Mouse (Mus musculus): ENCODE data around the gene Ganab. TPM values are rescaled to one million over a fixed set of nuclear protein-coding genes. Genes with fewer than 3 reads are reported as not detected.

Ganab gene
- polyA plus RNA-seq, 1 experiment from 2014 or later = 114 TPM

DNA sequence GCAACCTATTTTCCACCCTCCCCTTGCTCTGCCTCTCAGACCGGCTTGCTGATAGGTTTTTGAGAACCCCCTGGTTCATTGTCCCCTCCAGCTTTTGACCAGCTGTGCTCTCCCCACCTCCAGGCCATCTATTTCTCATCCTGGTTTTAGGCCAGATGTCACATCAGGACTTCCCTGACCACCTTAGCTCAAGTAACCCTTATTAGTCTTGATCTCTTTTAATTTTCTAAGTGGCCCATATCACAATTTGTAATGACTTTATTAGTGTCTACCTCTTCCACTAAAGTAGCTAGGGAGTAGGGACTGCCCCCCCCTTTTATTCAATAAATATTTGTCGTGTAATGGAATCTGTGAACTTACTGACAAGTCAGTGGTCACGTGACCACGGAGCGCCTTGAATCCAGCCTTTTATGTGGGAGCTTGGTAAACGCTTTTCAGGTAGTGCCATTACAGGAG lies 23.0 kb downstream of the Ganab start:
- Histone ChIP-seq H3K9ac (ENCODE audit: low read depth, low read length) (peak overlapping the region; percentile 68), H3K4me1 (ENCODE audit: control insufficient read depth, insufficient read depth, low read length) (peaks cover 10% of the 10 kb centered on the region; the same call in 1 of the 2 replicates), H3K27ac (ENCODE audit: low read depth, low read length) (peak overlapping the region; percentile 82), H3K4me3 (ENCODE audit: low read length) (peak overlapping the region; percentile 72), H3K27me3 (ENCODE audit: control insufficient read depth, insufficient read depth, low read length) (no peaks in the 10 kb centered on the region), H3K36me3 (ENCODE audit: control insufficient read depth, insufficient read depth, low read length) (peaks cover 25% of the 10 kb centered on the region), H3K4me2 (replicated peaks; ENCODE audit: low read depth, low read length) (peak overlapping the region; percentile 68), H3K9me3 (ENCODE audit: control insufficient read depth, low read length) (no peaks in the 10 kb centered on the region)
- ATAC-seq (ENCODE audit: low FRiP score, low TSS enrichment) = no peak
- WGBS = under 1% methylated on average over 6 of the region's 6 CpGs

DNA sequence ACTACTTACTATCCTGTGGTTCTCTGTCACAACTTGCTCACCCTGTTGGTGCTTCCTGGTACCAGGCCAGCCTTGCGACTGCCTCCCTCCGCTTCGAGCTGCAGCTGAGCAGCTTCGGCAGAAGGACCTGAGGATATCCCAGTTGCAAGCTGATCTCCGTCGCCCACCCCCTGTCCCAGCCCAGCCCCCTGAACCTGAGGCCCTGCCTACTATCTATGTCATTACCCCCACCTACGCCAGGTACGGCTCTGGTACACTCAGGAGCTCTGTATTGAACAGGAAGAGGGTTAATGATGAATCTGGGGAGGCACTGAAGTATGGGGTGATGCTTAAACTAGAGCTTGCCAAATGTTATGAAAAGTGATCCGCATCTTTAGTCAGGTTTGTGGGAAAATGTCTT lies 23.9 kb downstream of the Ganab start:
- 0 out of 2 replicates have a peak overlapping the region, but pooled peaks have one; percentile 72 for H3K4me3 ChIP-seq (ENCODE audit: low read length)
- WGBS = 80% methylated on average over 9 of the region's 9 CpGs

DNA sequence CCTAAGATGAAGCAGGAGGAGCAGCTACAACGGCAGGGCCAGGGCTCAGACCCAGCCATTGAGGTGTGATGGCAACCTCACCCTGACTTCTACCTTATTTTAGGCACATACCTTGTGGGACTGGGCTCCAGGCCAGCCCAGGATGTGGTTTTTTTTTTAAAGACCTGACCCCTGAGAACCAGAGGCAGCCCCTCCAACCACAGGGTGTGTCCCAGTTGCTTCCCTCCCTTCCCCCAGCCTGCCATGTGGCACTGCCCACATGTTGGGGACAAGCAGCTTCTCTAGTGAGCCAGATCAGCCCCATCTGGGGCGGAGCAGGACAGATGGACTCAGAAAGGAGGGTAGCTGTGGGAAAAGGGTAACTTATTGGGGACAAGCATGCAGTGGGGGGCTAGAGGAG lies 28.9 kb downstream of the Ganab start:
- 100% methylated on average over 2 of the region's 2 CpGs for WGBS
- no peak overlapping the region for H3K4me2 ChIP-seq (replicated peaks; ENCODE audit: low read depth, low read length)
- no peaks in the 10 kb centered on the region for H3K27me3 ChIP-seq (ENCODE audit: control insufficient read depth, insufficient read depth, low read length)
- H3K27ac ChIP-seq (ENCODE audit: low read depth, low read length) = no peak overlapping the region
- peaks cover 34% of the 10 kb centered on the region; the same call in 1 of the 2 replicates for H3K36me3 ChIP-seq (ENCODE audit: control insufficient read depth, insufficient read depth, low read length)
- H3K4me1 ChIP-seq (ENCODE audit: control insufficient read depth, insufficient read depth, low read length) = peaks cover 17% of the 10 kb centered on the region
- no peaks in the 10 kb centered on the region for H3K9me3 ChIP-seq (ENCODE audit: control insufficient read depth, low read length)
- H3K9ac ChIP-seq (ENCODE audit: low read depth, low read length) = no peak overlapping the region
- ATAC-seq (ENCODE audit: low FRiP score, low TSS enrichment) = no peak
- H3K4me3 ChIP-seq (ENCODE audit: low read length) = no peak overlapping the region

More for the DNA sequence above, 23.9 kb downstream of the Ganab start:
- Histone ChIP-seq H3K27me3 (ENCODE audit: control insufficient read depth, insufficient read depth, low read length) (no peaks in the 10 kb centered on the region), H3K27ac (ENCODE audit: low read depth, low read length) (no peak overlapping the region), H3K9me3 (ENCODE audit: control insufficient read depth, low read length) (no peaks in the 10 kb centered on the region), H3K4me2 (replicated peaks; ENCODE audit: low read depth, low read length) (peak overlapping the region; percentile 68), H3K36me3 (ENCODE audit: control insufficient read depth, insufficient read depth, low read length) (peaks cover 25% of the 10 kb centered on the region; the same call in 1 of the 2 replicates), H3K4me1 (ENCODE audit: control insufficient read depth, insufficient read depth, low read length) (peaks cover 10% of the 10 kb centered on the region; the same call in 1 of the 2 replicates), H3K9ac (ENCODE audit: low read depth, low read length) (no peak overlapping the region)
- no peak for ATAC-seq (ENCODE audit: low FRiP score, low TSS enrichment)

DNA sequence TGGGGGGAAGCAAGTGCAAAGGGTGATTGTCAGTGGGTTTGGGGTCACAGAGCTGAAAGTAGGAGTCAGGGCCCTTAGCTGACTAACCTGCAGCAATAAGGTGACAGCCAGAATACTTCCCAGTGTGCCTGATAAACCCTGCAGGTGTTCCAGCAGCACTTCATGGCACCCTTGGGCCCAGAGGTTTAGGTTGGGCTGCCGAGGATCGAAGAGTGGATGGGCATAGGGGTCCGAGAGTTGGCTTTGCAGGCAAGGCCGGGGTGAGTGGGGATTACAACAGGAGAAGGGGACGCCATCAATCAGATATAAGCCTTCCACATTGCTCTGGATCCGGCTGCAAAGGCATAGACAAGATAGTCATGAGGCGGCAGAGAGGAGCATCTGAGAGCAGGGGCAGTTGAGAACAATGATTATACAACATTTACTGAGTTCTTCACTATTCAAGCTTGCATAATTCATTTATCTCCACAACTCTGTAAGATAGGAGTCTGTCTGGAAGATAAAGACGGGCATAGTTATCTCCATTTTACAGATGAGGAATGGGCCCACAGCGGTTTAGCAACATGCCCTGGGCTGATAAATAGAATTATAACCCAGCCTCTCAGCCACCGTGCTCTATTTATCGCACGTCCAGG lies 30.1 kb downstream of the Ganab start:
- no peak overlapping the region for H3K27ac ChIP-seq (ENCODE audit: low read depth, low read length)
- no peaks in the 10 kb centered on the region for H3K27me3 ChIP-seq (ENCODE audit: control insufficient read depth, insufficient read depth, low read length)
- peaks cover 16% of the 10 kb centered on the region for H3K4me1 ChIP-seq (ENCODE audit: control insufficient read depth, insufficient read depth, low read length)
- H3K4me2 ChIP-seq (replicated peaks; ENCODE audit: low read depth, low read length) = no peak overlapping the region
- H3K9ac ChIP-seq (ENCODE audit: low read depth, low read length) = no peak overlapping the region
- peaks cover 35% of the 10 kb centered on the region for H3K36me3 ChIP-seq (ENCODE audit: control insufficient read depth, insufficient read depth, low read length)
- WGBS = 87% methylated on average over 12 of the region's 12 CpGs
- no peak overlapping the region for H3K4me3 ChIP-seq (ENCODE audit: low read length)
- no peak for ATAC-seq (ENCODE audit: low FRiP score, low TSS enrichment)
- no peaks in the 10 kb centered on the region for H3K9me3 ChIP-seq (ENCODE audit: control insufficient read depth, low read length)

- H3K27ac ChIP-seq (ENCODE audit: low read depth, low read length) = peak overlapping the region; percentile 83; the same call in 1 of the 2 replicates
- peak overlapping the region; percentile 81 for H3K9ac ChIP-seq (ENCODE audit: low read depth, low read length)
- H3K4me2 ChIP-seq (replicated peaks; ENCODE audit: low read depth, low read length) = peak overlapping the region; percentile 83
- H3K4me1 ChIP-seq (ENCODE audit: control insufficient read depth, insufficient read depth, low read length) = peaks cover 16% of the 10 kb centered on the region
- H3K4me3 ChIP-seq (ENCODE audit: low read length) = peak overlapping the region; percentile 82
- 19% methylated on average over 16 of the region's 16 CpGs for WGBS
- H3K27me3 ChIP-seq (ENCODE audit: control insufficient read depth, insufficient read depth, low read length) = no peaks in the 10 kb centered on the region
- H3K36me3 ChIP-seq (ENCODE audit: control insufficient read depth, insufficient read depth, low read length) = peaks cover 42% of the 10 kb centered on the region
- ATAC-seq (ENCODE audit: low FRiP score, low TSS enrichment) = peak; percentile 24; the same call in 1 of the 2 replicates
- H3K9me3 ChIP-seq (ENCODE audit: control insufficient read depth, low read length) = no peaks in the 10 kb centered on the region
Measured at GRCm38 (mm10) chr19:8928689-8929223, 30.9 kb downstream of the Ganab start.

GRCm38 (mm10) chr19:8929224-8930088 lies 31.6 kb downstream of the Ganab start, which contains the start of the genes Rom1 and Eml3:
Gene Rom1, minus strand, starts transcription at chr19:8929356.
Gene Eml3, plus strand, starts transcription at chr19:8929552.
- Histone ChIP-seq H3K27me3 (ENCODE audit: control insufficient read depth, insufficient read depth, low read length) (no peaks in the 10 kb centered on the region), H3K36me3 (ENCODE audit: control insufficient read depth, insufficient read depth, low read length) (peaks cover 45% of the 10 kb centered on the region), H3K4me1 (ENCODE audit: control insufficient read depth, insufficient read depth, low read length) (peaks cover 16% of the 10 kb centered on the region), H3K4me2 (replicated peaks; ENCODE audit: low read depth, low read length) (peak within 1 kb of the TSS; percentile 83), H3K4me3 (ENCODE audit: low read length) (peak within 1 kb of the TSS; percentile 82), H3K27ac (ENCODE audit: low read depth, low read length) (peak within 1 kb of the TSS; percentile 83), H3K9ac (ENCODE audit: low read depth, low read length) (peak within 1 kb of the TSS; percentile 81), H3K9me3 (ENCODE audit: control insufficient read depth, low read length) (no peaks in the 10 kb centered on the region)
- peak; percentile 85 for ATAC-seq (ENCODE audit: low FRiP score, low TSS enrichment)
- under 1% methylated on average over 48 of the region's 74 CpGs for WGBS

DNA sequence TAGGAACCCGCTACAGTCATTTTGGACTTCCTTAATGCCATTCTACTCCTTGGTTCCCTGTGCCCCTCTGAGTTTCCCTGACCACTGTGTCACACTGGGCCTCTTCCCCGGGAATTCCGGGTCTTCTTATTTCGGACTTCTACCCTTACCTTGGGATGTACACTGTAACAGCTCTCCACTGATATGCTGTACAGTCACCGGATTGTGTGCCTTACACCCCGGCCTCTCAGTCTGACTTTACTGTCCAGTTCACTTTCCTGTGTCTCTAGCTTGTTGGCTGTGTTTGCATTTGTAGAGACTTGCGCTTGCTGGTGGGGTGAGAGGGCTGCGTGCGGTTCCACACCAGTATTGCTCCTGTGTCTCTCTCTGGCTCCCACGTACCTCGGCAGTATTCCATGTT lies 32.2 kb downstream of the Ganab start:
- 0 out of 2 replicates have a peak, but pooled peaks have one; percentile 20 for ATAC-seq (ENCODE audit: low FRiP score, low TSS enrichment)

GRCm38 (mm10) chr19:8930771-8931170 lies 32.9 kb downstream of the Ganab start:
- Histone ChIP-seq H3K27ac (ENCODE audit: low read depth, low read length) (no peak overlapping the region), H3K9me3 (ENCODE audit: control insufficient read depth, low read length) (no peaks in the 10 kb centered on the region), H3K36me3 (ENCODE audit: control insufficient read depth, insufficient read depth, low read length) (peaks cover 52% of the 10 kb centered on the region), H3K4me3 (ENCODE audit: low read length) (peak overlapping the region; percentile 82), H3K4me1 (ENCODE audit: control insufficient read depth, insufficient read depth, low read length) (peaks cover 16% of the 10 kb centered on the region), H3K27me3 (ENCODE audit: control insufficient read depth, insufficient read depth, low read length) (no peaks in the 10 kb centered on the region), H3K4me2 (replicated peaks; ENCODE audit: low read depth, low read length) (peak overlapping the region; percentile 83), H3K9ac (ENCODE audit: low read depth, low read length) (peak overlapping the region; percentile 81; the same call in 1 of the 2 replicates)
- ATAC-seq (ENCODE audit: low FRiP score, low TSS enrichment) = no peak
- WGBS = 74% methylated on average over 7 of the region's 7 CpGs

More for the DNA sequence above, 32.2 kb downstream of the Ganab start:
- WGBS = 6% methylated on average over 11 of the region's 11 CpGs
- Histone ChIP-seq H3K4me1 (ENCODE audit: control insufficient read depth, insufficient read depth, low read length) (peaks cover 16% of the 10 kb centered on the region), H3K9ac (ENCODE audit: low read depth, low read length) (peak overlapping the region; percentile 81), H3K4me3 (ENCODE audit: low read length) (peak overlapping the region; percentile 82), H3K36me3 (ENCODE audit: control insufficient read depth, insufficient read depth, low read length) (peaks cover 50% of the 10 kb centered on the region), H3K4me2 (replicated peaks; ENCODE audit: low read depth, low read length) (peak overlapping the region; percentile 83), H3K27ac (ENCODE audit: low read depth, low read length) (peak overlapping the region; percentile 83; the same call in 1 of the 2 replicates), H3K9me3 (ENCODE audit: control insufficient read depth, low read length) (no peaks in the 10 kb centered on the region), H3K27me3 (ENCODE audit: control insufficient read depth, insufficient read depth, low read length) (no peaks in the 10 kb centered on the region)

Measured in kidney, embryonic 14.5 days (tissue).